Mouse (Mus musculus) neural tube, embryonic 13.5 days (tissue): Measurements from ENCODE around the gene Snx1. TPM values are rescaled to one million over a fixed set of nuclear protein-coding genes. Genes with fewer than 3 reads are reported as not detected.

Source experiments
- ATAC-seq: fragments of 200-750 bp; cut with Nextera tagmentation; 2 replicates; pipeline ENCODE4 v1.8.0; 2017; ENCODE audit warnings: low read depth, mild to moderate bottlenecking, moderate TSS enrichment, moderate library complexity
- H3K27ac ChIP-seq: fragments of 300-500 bp; sonication (generic); replicated peaks from 2 replicates; pipeline ENCODE4 v1.5.1; 2015; ENCODE audit warnings: moderate library complexity, mild to moderate bottlenecking, inconsistent platforms
- H3K27me3 ChIP-seq: fragments of 300-500 bp; sonication (generic); 2 replicates; pipeline ENCODE4 v1.6.1; 2015; ENCODE audit warnings: mild to moderate bottlenecking, inconsistent platforms
- H3K36me3 ChIP-seq: fragments of 300-500 bp; sonication (generic); 2 replicates; pipeline ENCODE4 v1.6.1; 2015; ENCODE audit warnings: mild to moderate bottlenecking, inconsistent platforms
- H3K4me1 ChIP-seq: fragments of 300-500 bp; sonication (generic); replicated peaks from 2 replicates; pipeline ENCODE4 v1.6.1; 2015; ENCODE audit warnings: inconsistent platforms
- H3K4me2 ChIP-seq: fragments of 300-500 bp; sonication (generic); 2 replicates; pipeline ENCODE4 v1.6.1; 2015; ENCODE audit warnings: inconsistent platforms, mild to moderate bottlenecking, moderate library complexity
- H3K4me3 ChIP-seq: fragments of 300-500 bp; sonication (generic); 2 replicates; pipeline ENCODE4 v1.5.1; 2015; ENCODE audit warnings: mild to moderate bottlenecking, inconsistent platforms
- H3K9ac ChIP-seq: fragments of 300-500 bp; sonication (generic); 2 replicates; pipeline ENCODE4 v1.6.1; 2015; ENCODE audit warnings: moderate library complexity, mild to moderate bottlenecking, inconsistent platforms
- H3K9me3 ChIP-seq: fragments of 300-500 bp; sonication (generic); 2 replicates; pipeline ENCODE4 v1.6.1; 2016; ENCODE audit warnings: inconsistent platforms
- WGBS: fragments of 180-500 bp; shearing (Covaris S2); methylation state at CpG from one replicate; pipeline ENCODE4 v1.1.7; 2015; 5-methylcytosine and 5-hydroxymethylcytosine counted together
- polyA plus RNA-seq: library from polyadenylated mRNA; unstranded; fragments of >200 nt; fragmentation: Nextera tagmentation; extraction: Ambion mirVana; gene quantifications from 2 replicates; pipeline ENCODE4 v1.2.1, GENCODE M21; 2015

The Snx1 gene
- 83.5 and 84.3 TPM in 2 replicates for polyA plus RNA-seq

DNA sequence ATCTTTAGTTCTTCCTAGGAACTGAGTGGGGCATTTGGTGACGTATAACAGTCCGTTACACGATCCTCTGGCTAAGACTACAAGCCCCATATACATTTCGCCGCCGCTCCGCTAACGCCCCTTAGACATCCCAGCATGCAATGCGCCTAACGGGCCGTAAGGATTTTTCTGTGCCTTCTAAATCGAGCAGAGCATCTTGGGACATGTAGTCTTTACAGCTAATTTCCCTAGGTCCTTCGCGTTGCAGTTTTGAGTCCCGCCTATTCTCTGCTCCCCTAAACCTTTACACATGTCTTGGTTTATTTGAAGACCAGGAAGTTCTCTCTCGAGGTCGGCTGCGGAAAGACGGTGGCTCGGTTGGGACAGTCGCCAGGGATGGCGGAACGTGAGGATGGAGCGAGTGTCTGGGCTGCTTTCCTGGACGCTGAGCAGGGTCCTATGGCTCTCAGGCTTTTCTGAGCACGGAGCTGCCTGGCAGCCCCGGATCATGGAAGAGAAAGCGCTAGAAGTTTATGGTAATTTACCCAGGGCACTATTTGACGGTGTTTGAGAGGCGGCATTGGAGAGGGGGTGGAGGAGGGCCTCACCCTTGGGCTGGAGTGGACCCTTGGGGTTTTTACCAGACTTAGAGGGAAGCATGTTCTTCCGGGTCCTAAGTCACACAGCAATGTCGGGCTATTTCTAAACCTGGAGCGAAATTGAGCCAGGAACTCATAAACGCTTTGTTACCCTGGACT is at the start of gene Snx1, which contains the start of gene Ciao2a:
Gene Snx1 (minus strand): TSS at position 132 of the 737 bp plus-strand sequence.
Gene Ciao2a (plus strand): TSS at position 156 of the 737 bp plus-strand sequence.
- peak; percentile 72 for ATAC-seq
- peak within 1 kb of the TSS; percentile 77 for H3K4me2 ChIP-seq
- peaks cover 46% of the 10 kb centered on the region for H3K4me1 ChIP-seq
- no peaks in the 10 kb centered on the region for H3K27me3 ChIP-seq
- WGBS, result 2% methylated on average over 34 of the region's 34 CpGs
- H3K4me3 ChIP-seq, result peak within 1 kb of the TSS; percentile 66
- peak within 1 kb of the TSS; percentile 80 for H3K9ac ChIP-seq
- peaks cover 5% of the 10 kb centered on the region for H3K36me3 ChIP-seq
- no peaks in the 10 kb centered on the region for H3K9me3 ChIP-seq
- H3K27ac ChIP-seq, result peak within 1 kb of the TSS; percentile 94

DNA sequence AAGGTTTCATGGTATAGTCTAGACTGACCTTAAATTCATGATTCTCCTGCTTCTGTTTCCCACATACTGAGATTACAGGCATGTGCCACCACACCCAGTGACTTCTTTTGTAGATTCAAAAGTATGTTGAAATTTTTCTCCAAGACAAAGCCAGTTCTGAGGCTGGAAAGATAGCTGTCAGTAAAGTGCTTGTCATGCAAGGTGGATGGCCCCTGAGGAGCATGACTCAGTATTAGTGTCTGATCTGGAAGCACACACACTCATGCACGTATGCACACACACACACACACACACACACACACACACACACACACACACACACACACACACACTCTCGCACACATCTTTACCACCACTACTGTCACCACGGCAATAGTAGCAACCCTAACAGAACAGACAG is 48.6 kb upstream of the Snx1 start:
- no peak overlapping the region for H3K4me2 ChIP-seq
- no peak overlapping the region for H3K27ac ChIP-seq
- H3K4me1 ChIP-seq, result peaks cover 10% of the 10 kb centered on the region
- H3K9me3 ChIP-seq, result no peaks in the 10 kb centered on the region
- H3K9ac ChIP-seq, result no peak overlapping the region
- no peak overlapping the region for H3K4me3 ChIP-seq
- H3K36me3 ChIP-seq, result no peaks in the 10 kb centered on the region
- no peaks in the 10 kb centered on the region for H3K27me3 ChIP-seq
- no peak for ATAC-seq
- 86% methylated on average over 3 of the region's 3 CpGs for WGBS

DNA sequence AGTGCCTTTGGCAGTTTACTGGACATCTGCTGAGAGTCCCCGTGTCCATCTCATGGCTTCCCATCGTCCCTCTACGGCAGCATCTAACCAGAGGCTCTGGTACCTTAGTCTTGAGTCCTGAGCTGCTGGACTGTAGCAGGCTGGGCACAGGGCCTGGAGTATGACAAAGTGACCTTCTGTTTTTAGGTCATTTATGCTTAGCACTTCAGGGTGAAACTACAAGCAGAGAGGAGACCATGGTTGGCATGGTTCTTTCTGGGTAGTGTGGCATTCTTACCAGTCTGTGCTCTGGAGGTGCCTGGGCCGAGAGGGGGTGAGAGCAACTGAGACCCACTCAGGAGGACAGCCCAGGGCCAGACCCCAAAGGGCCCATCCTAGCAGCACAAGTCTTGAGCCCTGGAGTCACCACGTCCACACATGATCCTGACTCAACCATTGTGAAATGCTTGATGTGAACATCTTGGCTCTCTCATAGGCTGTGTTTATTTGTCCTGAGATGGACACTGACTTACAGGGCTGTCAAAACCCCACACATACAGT is 47.0 kb upstream of the Snx1 start:
- no peaks in the 10 kb centered on the region for H3K36me3 ChIP-seq
- no peaks in the 10 kb centered on the region for H3K27me3 ChIP-seq
- no peak overlapping the region for H3K4me2 ChIP-seq
- no peak overlapping the region for H3K4me3 ChIP-seq
- no peak overlapping the region for H3K27ac ChIP-seq
- H3K9me3 ChIP-seq, result no peaks in the 10 kb centered on the region
- WGBS, result 93% methylated on average over 5 of the region's 5 CpGs
- no peak for ATAC-seq
- H3K9ac ChIP-seq, result no peak overlapping the region
- peaks cover 12% of the 10 kb centered on the region for H3K4me1 ChIP-seq

DNA sequence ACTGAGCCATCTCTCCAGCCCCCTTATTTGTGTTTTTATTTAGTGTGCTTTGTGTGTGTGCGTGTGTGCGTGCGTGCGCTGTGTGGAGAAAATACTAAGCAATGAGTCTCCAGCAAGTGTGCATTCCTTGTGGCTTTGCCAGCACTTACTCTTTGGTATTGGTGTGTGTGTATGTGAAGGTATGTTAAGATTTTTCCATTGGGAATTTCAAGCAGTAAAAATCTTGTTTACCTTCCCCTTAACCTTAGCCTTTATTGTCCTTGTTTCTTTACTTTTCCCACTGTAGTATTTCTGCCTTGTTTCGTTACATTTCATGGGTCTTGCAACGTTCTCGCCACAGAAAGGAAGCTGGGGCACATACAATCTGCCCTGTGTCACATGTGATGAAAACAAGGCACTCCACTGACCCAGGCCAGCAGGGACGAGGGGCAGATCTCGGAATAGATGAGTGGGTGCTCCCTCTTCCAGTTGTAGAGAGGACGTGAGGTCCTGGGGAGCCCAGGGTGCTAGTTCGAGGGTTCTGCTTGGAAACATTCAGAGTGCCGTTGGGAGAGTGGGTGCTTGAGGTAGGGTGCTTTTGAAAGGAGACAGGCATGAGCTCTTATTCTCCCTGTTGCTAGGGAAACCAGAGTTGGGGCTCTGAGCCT is 45.0 kb upstream of the Snx1 start:
- no peak overlapping the region for H3K4me3 ChIP-seq
- no peak overlapping the region for H3K4me2 ChIP-seq
- H3K4me1 ChIP-seq, result peaks cover 12% of the 10 kb centered on the region
- H3K27ac ChIP-seq, result no peak overlapping the region
- ATAC-seq, result no peak
- H3K36me3 ChIP-seq, result no peaks in the 10 kb centered on the region
- no peaks in the 10 kb centered on the region for H3K9me3 ChIP-seq
- no peaks in the 10 kb centered on the region for H3K27me3 ChIP-seq
- WGBS, result 47% methylated on average over 12 of the region's 12 CpGs
- no peak overlapping the region for H3K9ac ChIP-seq

DNA sequence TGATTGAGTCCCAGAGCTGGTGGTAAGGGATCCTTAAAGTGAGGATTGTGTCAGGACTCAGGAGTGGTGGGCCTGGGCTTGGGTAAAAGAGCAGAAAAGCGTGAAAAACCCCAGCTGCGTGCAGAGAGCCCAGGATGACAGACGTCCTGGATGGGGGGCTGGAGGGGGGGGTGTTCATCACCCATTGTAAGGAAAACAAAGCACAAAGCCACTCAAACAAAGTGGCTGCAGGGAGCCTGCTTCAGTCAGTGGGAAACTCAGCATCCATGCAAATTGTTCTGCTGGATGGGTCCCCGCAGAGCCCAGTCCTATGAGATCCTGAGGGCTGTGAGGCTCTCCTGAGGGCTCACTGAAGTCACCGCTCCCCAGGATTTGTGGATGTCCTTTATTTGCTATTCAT is 44.1 kb upstream of the Snx1 start:
- peak; percentile 59; the same call in 1 of the 2 replicates for ATAC-seq
- no peaks in the 10 kb centered on the region for H3K27me3 ChIP-seq

DNA sequence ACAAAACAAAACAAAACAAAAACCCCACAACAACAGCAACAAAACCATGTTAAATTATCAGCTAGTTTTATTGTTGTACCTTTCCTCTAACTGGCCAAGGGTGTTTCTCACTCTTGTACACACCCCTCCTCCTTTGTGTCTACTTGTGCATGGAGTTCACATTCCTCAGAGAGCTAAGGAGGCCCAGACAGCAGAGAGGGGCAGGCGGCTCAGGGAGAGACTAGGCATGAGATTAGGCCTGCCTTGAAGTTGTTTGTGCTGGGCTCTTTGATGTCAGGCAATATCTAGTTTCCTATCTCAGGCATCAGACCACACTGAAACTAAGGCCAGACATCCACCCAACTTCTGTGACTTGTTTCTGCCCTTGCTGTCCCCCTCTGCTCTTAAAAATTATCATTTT is 41.8 kb upstream of the Snx1 start:
- H3K4me2 ChIP-seq, result no peak overlapping the region
- H3K9ac ChIP-seq, result no peak overlapping the region
- peaks cover 12% of the 10 kb centered on the region for H3K4me1 ChIP-seq
- ATAC-seq, result no peak
- H3K9me3 ChIP-seq, result no peaks in the 10 kb centered on the region
- no peak overlapping the region for H3K27ac ChIP-seq
- H3K4me3 ChIP-seq, result no peak overlapping the region
- H3K27me3 ChIP-seq, result no peaks in the 10 kb centered on the region
- H3K36me3 ChIP-seq, result no peaks in the 10 kb centered on the region
- 44% methylated on average over 1 of the region's 1 CpGs for WGBS

More for the DNA sequence above, 44.1 kb upstream of the Snx1 start:
- Histone ChIP-seq H3K9me3 (no peaks in the 10 kb centered on the region), H3K4me3 (no peak overlapping the region), H3K4me1 (peaks cover 12% of the 10 kb centered on the region), H3K36me3 (no peaks in the 10 kb centered on the region), H3K4me2 (no peak overlapping the region), H3K27ac (0 out of 2 replicates have a peak overlapping the region, but pooled peaks have one; percentile 9), H3K9ac (peak overlapping the region; percentile 34; the same call in 1 of the 2 replicates)
- 7% methylated on average over 5 of the region's 5 CpGs for whole genome bisulfite sequencing

DNA sequence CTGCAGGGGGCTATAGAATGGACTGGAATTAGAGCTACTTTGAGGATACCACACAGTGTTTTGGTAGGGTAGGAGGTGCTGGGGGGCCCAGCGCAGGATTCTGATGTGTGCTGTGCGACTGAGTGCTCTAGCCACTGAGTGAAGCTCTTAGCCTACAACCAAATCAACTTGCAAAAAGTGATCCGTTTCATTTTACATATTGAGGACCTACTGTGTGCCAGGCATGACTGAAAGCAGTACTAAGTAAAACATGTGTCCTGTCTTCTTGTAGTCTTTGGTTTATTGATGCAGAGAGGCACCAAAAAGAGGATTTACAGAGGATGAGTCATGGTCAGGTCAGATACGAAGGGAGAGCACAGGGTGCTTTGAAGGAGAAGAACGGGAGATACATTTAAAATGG is 40.8 kb upstream of the Snx1 start:
- 89% methylated on average over 5 of the region's 5 CpGs for WGBS

DNA sequence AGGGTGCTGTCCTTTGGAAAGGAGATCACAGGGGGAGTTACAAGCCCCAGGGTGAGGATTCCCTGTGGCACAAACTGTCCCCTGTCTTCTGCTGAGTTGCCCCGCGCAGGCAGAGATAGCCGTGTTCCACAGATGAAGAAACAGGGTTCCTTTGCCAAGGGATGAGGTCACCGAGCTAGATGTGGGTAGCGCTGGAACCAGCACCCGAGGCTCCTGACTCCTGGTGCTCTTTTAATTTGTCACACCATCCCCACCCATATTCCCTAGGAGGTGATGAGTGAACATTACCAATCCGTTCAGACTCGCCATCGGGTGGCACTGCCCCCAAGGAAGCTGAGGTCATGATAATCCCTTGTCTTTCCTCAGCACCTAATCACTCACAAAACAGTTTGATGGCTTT is 36.6 kb upstream of the Snx1 start:
- Histone ChIP-seq H3K27me3 (peaks cover 17% of the 10 kb centered on the region), H3K27ac (no peak overlapping the region), H3K4me1 (peaks cover 4% of the 10 kb centered on the region), H3K9ac (no peak overlapping the region), H3K36me3 (no peaks in the 10 kb centered on the region), H3K9me3 (no peaks in the 10 kb centered on the region), H3K4me3 (no peak overlapping the region), H3K4me2 (no peak overlapping the region)
- 83% methylated on average over 9 of the region's 9 CpGs for WGBS
- ATAC-seq, result no peak

More for the DNA sequence above, 40.8 kb upstream of the Snx1 start:
- Histone ChIP-seq H3K27ac (no peak overlapping the region), H3K27me3 (no peaks in the 10 kb centered on the region), H3K9me3 (no peaks in the 10 kb centered on the region), H3K36me3 (no peaks in the 10 kb centered on the region), H3K4me2 (no peak overlapping the region), H3K9ac (no peak overlapping the region), H3K4me1 (peaks cover 12% of the 10 kb centered on the region), H3K4me3 (no peak overlapping the region)
- ATAC-seq, result no peak

DNA sequence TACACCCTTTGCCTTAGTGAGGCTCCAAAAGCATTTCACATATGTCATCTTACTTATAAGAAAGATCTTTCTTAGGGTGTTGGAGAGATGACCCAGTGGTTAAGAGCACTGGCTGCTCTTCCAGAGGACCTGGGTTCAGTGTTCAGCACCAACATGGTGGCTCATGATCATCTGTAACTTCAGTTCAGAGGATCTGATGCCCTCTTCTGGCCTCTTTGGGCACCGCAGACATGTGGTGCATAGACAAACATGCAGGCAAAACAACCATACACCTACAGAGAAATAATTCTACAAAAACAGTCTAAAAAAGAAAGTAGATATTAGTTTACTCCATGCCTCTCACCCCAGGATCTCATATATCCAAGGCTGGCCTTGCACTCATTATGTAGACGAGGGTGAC is 33.8 kb upstream of the Snx1 start:
- ATAC-seq, result no peak
- H3K4me1 ChIP-seq, result peaks cover 8% of the 10 kb centered on the region
- no peak overlapping the region for H3K9ac ChIP-seq
- H3K36me3 ChIP-seq, result no peaks in the 10 kb centered on the region
- no peak overlapping the region for H3K4me3 ChIP-seq
- 94% methylated on average over 2 of the region's 2 CpGs for WGBS
- H3K4me2 ChIP-seq, result no peak overlapping the region
- H3K27me3 ChIP-seq, result peaks cover 33% of the 10 kb centered on the region
- no peak overlapping the region for H3K27ac ChIP-seq
- no peaks in the 10 kb centered on the region for H3K9me3 ChIP-seq

DNA sequence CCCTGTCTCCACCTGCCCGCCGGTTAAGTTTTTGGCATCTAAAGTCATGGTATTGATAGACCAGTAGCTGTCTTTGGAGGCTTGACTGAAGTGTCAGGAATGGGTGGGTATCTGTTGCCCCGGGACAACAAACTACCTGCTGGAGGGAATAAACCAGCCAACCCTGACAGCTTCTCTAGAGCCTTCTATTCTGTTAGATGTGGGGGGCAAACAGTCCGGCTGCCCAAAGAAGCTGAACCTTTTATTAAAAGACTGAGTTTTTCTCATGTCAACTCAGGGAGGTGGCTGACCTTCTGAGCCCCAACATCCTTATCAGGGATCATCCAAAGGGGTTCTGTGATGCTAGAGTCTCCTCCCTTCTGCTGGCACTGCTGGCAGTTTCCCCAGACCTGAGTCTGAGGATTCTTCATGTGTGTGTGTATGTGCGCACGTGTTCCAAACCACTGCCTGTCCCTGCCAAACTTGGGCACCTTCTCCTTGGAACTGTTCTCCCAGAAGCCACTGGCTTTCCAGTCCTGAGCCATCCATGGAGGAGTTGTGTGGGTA is 32.6 kb upstream of the Snx1 start:
- Histone ChIP-seq H3K36me3 (no peaks in the 10 kb centered on the region), H3K4me2 (peak overlapping the region; percentile 57; the same call in 1 of the 2 replicates), H3K9me3 (no peaks in the 10 kb centered on the region), H3K4me3 (no peak overlapping the region), H3K27me3 (peaks cover 33% of the 10 kb centered on the region), H3K9ac (no peak overlapping the region), H3K27ac (no peak overlapping the region), H3K4me1 (peaks cover 8% of the 10 kb centered on the region)
- 87% methylated on average over 6 of the region's 6 CpGs for WGBS
- no peak for ATAC-seq

DNA sequence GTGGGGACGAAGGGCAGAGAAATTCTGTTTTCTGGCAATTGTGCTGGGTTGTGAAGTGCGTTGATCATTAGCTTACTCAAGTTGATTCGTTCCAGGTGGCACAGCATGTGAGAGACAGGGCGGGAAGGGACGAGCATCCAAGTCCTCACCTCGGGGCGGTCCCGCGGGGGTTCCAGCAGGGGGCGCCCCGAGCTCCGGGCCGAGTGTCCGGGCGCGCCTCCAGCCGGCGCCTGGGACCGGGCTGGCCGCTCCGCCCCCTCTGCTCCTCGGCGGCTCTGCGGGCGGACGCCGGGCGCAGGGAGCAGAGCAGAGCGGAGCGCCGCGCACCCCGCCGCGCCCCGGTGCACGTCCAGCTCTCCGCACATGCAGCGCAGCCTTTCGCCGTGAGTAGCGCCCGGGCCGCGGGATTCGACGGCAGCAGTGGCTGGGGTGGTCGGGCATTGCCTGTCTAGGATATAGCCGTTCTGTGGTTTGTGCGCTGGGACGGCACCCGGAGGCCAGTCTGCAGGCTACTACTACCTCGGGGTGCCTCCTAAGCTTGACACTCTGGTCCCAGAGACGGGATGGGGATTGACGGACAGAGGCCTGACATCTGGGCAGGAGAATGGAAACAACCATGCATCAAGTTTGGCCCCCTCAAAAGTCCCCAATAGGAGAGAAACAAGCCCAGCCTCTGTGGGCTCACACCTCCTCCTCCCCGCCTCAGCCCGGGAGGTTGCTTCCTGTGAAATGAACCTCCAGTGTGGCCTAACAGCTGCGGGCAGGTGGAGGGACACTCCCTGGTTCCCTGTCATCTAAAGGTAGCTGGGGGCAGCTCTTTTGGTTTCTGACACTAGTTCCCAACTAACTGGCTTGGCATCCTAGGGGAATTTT is 31.8 kb upstream of the Snx1 start, which contains the start of gene Dapk2:
Gene Dapk2 (plus strand): TSS at position 266 of the 873 bp plus-strand sequence.
- Histone ChIP-seq H3K27ac (no peak within 1 kb of the TSS), H3K27me3 (peaks cover 33% of the 10 kb centered on the region), H3K9me3 (no peaks in the 10 kb centered on the region), H3K9ac (peak within 1 kb of the TSS; percentile 52; the same call in 1 of the 2 replicates), H3K36me3 (no peaks in the 10 kb centered on the region), H3K4me3 (peak within 1 kb of the TSS; percentile 36), H3K4me1 (peaks cover 8% of the 10 kb centered on the region), H3K4me2 (peak within 1 kb of the TSS; percentile 57)
- peak; percentile 40; the same call in 1 of the 2 replicates for ATAC-seq
- 2% methylated on average over 51 of the region's 58 CpGs for WGBS
